Mouse (Mus musculus) brain, embryonic 14.5 days (tissue): ENCODE results near the gene Kif2a.
A peak's percentile ranks its signal among the peaks of the same experiment; 100 is the strongest.

Experiments
- CTCF ChIP-seq: fragments of 200-500 bp; IDR thresholded peaks from 2 replicates; pipeline ENCODE4 v1.5.1; 2012; ENCODE audit warnings: inconsistent platforms, mild to moderate bottlenecking, moderate library complexity, borderline replicate concordance; ENCODE audit not compliant: insufficient read depth, insufficient read length; ENCODE audit errors: extremely low read depth
- POLR2A ChIP-seq: fragments of 200-500 bp; IDR thresholded peaks from 2 replicates; pipeline ENCODE4 v1.6.1; 2012; ENCODE audit warnings: mild to moderate bottlenecking, inconsistent platforms, borderline replicate concordance; ENCODE audit not compliant: poor library complexity, insufficient read depth, insufficient read length, severe bottlenecking; ENCODE audit errors: extremely low read depth

GRCm38 (mm10) chr13:107022266-107023171, 593 bp upstream of the Kif2a start:
- TF ChIP-seq POLR2A (peak; percentile 76; the same call in 1 of the 2 replicates), CTCF (no peak)
